Mouse (Mus musculus) hindbrain, embryonic 12.5 days (tissue): ENCODE data around the gene Umps. TPM values are rescaled to one million over a fixed set of nuclear protein-coding genes. Genes with fewer than 3 reads are reported as not detected.

Source experiments
- ATAC-seq: fragments of 200-750 bp; cut with Nextera tagmentation; 2 replicates; pipeline ENCODE4 v1.8.0; 2017; ENCODE audit warnings: moderate TSS enrichment; ENCODE audit not compliant: low FRiP score
- H3K27ac ChIP-seq: fragments of 300-500 bp; sonication (generic); 2 replicates; pipeline ENCODE4 v1.5.1; 2016; ENCODE audit warnings: mild to moderate bottlenecking
- H3K27me3 ChIP-seq: fragments of 300-500 bp; sonication (generic); 2 replicates; pipeline ENCODE4 v1.6.1; 2016; ENCODE audit warnings: mild to moderate bottlenecking
- H3K36me3 ChIP-seq: fragments of 300-500 bp; sonication (generic); 2 replicates; pipeline ENCODE4 v1.6.1; 2016; ENCODE audit warnings: mild to moderate bottlenecking
- H3K4me1 ChIP-seq: fragments of 300-500 bp; sonication (generic); 2 replicates; pipeline ENCODE4 v1.6.1; 2016
- H3K4me2 ChIP-seq: fragments of 300-500 bp; sonication (generic); replicated peaks from 2 replicates; pipeline ENCODE4 v1.6.1; 2016; ENCODE audit warnings: mild to moderate bottlenecking
- H3K4me3 ChIP-seq: fragments of 300-500 bp; sonication (generic); 2 replicates; pipeline ENCODE4 v1.5.1; 2016; ENCODE audit warnings: mild to moderate bottlenecking
- H3K9ac ChIP-seq: fragments of 300-500 bp; sonication (generic); 2 replicates; pipeline ENCODE4 v1.6.1; 2016; ENCODE audit warnings: mild to moderate bottlenecking, moderate library complexity
- H3K9me3 ChIP-seq: fragments of 300-500 bp; sonication (generic); replicated peaks from 2 replicates; pipeline ENCODE4 v1.6.1; 2016; ENCODE audit warnings: mild to moderate bottlenecking
- WGBS: fragments of 180-500 bp; shearing (Covaris S2); methylation state at CpG from one replicate; pipeline ENCODE4 v1.1.7; 2016; 5-methylcytosine and 5-hydroxymethylcytosine counted together
- polyA plus RNA-seq: library from polyadenylated mRNA; unstranded; fragments of >200 nt; fragmentation: Nextera tagmentation; extraction: Ambion mirVana; gene quantifications from 2 replicates; pipeline ENCODE4 v1.2.1, GENCODE M21; 2016

Umps gene
- polyA plus RNA-seq, result 38.2 and 39.4 TPM in 2 replicates

DNA sequence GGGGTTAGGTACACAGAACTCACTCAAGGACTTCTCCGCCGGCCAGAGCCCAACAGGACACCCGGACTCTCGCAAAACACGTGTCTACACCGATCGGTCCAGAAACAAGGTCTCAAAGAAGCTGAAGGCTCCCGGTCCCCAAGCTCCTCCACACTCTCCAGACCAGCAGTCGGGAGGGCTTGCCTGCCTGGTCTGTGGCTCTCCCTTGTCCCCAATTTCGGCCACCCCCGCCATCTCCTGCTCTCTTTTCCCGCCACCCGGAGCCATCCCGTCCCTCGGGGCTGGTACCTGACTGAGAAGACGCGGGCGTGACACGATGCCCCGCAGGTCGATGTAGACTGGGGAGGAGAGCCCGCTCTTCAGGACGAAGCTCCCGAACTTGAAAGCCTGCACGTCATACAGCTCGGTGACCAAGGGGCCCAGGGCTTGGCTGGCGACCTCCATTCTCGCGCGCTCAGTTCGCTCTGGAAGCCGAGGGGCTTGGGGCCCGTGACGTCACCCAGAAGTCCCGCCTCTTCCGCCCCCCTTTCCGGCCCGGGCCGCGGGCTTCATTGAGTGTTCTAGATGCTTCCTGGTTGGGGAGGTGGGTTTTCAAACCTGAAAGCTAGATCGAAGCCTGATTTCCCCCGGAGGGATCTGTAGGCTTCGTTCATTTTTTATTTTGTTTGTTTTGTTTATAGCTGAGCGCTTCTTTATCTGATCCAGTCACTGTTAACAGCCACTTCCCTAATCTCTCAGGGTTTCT is at the start of gene Umps:
TSS of gene Umps (minus strand) at position 501 of the 745 bp plus-strand sequence.
- 2% methylated on average over 44 of the region's 44 CpGs for WGBS
- H3K9me3 ChIP-seq, result no peaks in the 10 kb centered on the region
- peak within 1 kb of the TSS; percentile 86 for H3K4me2 ChIP-seq
- H3K4me1 ChIP-seq, result peaks cover 17% of the 10 kb centered on the region
- peak within 1 kb of the TSS; percentile 50 for H3K27ac ChIP-seq
- peak; percentile 93 for ATAC-seq
- H3K36me3 ChIP-seq, result peaks cover 18% of the 10 kb centered on the region
- peak within 1 kb of the TSS; percentile 86 for H3K9ac ChIP-seq
- H3K4me3 ChIP-seq, result peak within 1 kb of the TSS; percentile 85
- H3K27me3 ChIP-seq, result no peaks in the 10 kb centered on the region

DNA sequence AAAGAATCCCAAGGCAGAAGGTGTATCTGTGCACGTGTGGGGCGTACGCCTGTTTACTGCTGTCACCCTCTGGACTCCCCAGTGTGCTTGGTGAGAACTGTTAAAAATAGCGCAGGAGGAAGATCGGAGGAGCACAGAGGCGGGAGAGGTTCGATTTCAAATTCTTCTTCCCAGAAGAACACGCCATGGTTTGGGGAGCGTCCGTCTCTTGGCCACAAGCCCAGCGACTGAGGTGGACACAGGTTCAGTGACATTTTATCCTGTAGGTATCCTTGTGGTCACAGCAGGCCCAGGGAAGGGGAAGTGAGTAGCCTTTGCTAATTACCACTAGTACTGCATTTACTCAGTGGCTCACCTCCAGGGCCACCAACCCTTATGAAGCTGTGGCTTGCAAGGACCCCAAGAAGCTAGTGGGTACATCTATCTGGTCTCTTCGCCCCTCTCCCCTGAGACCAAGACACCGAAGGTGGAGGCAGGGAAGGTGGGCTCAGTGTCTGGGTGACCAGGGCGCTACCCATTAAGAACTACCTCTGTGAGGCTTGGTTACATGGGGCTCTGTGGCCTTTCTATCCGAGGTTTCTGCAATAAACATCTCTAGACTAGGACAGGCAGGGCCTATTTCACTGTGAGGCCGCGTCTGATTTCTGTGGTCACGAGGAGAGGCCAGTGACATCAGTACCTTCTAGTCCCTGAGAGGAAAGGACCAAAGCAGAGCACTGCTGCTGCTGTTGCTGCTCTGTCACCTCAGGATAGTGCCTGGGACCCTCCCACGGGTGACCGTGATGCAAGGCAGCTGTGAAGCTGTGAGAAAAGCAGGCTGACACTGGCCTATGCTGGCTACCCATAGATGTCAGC is 45.4 kb upstream of the Umps start:
- no peaks in the 10 kb centered on the region for H3K4me1 ChIP-seq
- no peaks in the 10 kb centered on the region for H3K9me3 ChIP-seq
- no peak overlapping the region for H3K4me2 ChIP-seq
- no peaks in the 10 kb centered on the region for H3K27me3 ChIP-seq
- no peak overlapping the region for H3K4me3 ChIP-seq
- no peak overlapping the region for H3K9ac ChIP-seq
- H3K36me3 ChIP-seq, result peaks cover 79% of the 10 kb centered on the region
- H3K27ac ChIP-seq, result no peak overlapping the region
- WGBS, result 89% methylated on average over 20 of the region's 20 CpGs
- no peak for ATAC-seq

DNA sequence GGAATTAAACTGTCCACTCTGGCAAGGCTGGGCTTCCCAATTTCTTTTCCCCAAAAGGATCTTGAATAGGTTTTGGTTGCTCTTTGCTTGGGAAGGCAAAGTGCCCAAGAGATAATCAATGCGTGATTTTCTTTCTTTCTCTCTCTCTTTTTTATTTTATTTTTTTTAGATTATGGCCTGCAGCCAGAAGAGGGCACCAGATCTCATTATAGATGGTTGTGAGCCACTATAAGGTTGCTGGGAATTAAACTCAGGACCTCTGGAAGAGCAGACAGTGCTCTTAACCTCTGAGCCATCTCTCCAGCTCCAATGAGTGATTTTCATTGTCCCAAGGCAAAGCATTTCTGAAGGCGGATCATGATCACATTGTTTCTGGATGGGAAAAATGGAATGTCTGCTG is 42.7 kb upstream of the Umps start:
- H3K4me1 ChIP-seq, result peaks cover 12% of the 10 kb centered on the region
- no peak overlapping the region for H3K9ac ChIP-seq
- no peak overlapping the region for H3K27ac ChIP-seq
- H3K4me3 ChIP-seq, result no peak overlapping the region
- no peaks in the 10 kb centered on the region for H3K9me3 ChIP-seq
- H3K27me3 ChIP-seq, result no peaks in the 10 kb centered on the region
- H3K36me3 ChIP-seq, result peaks cover 60% of the 10 kb centered on the region
- no peak for ATAC-seq
- H3K4me2 ChIP-seq, result no peak overlapping the region
- WGBS, result 89% methylated on average over 2 of the region's 2 CpGs

DNA sequence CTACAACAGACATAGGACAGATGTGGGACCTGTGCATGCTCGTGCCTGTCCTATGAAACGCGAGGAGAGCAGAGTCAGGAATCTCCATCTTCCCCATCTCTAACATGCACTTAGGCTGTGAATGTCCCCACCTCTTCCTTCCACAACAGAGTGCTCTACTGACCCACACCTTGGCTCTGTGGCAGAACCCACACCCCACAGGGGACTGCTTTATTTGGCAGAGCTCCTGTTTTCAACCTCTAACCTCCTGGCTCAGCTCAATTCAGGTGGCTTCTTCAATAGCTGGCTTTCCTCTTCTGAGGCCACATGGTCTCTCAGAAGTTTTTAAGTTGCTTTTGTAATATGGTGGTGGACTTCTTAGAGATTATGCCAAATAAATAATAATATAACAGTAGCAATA is 39.1 kb upstream of the Umps start:
- Histone ChIP-seq H3K36me3 (peaks cover 31% of the 10 kb centered on the region), H3K27ac (no peak overlapping the region), H3K4me3 (no peak overlapping the region), H3K27me3 (no peaks in the 10 kb centered on the region), H3K9me3 (no peaks in the 10 kb centered on the region), H3K9ac (no peak overlapping the region), H3K4me1 (peaks cover 23% of the 10 kb centered on the region), H3K4me2 (no peak overlapping the region)
- 98% methylated on average over 3 of the region's 3 CpGs for WGBS
- no peak for ATAC-seq

DNA sequence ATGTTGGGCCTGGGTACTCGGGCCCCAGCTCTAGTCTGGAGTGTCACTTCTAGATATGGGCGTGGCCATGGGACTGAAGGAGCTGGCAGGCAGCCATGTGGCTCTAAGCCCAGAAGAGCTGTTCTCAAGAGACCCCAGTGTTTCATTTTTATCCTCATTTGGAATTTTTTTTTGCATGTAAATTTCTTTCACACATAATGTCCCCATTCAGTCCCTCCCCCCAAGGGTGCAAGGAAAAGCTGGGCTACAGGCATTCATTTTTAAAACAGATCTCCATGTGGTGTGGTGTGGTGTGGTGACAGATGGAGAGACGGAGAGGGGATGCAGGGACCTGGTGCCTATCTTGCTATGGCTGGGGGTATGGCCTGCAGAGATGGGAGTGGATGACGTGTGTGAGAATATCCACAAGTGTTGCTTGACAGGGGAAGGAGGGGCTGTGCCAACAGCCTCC is 37.3 kb upstream of the Umps start:
- Histone ChIP-seq H3K4me3 (no peak overlapping the region), H3K9ac (no peak overlapping the region), H3K4me1 (peaks cover 23% of the 10 kb centered on the region), H3K4me2 (no peak overlapping the region), H3K36me3 (peaks cover 12% of the 10 kb centered on the region), H3K27ac (peak overlapping the region; percentile 82), H3K27me3 (no peaks in the 10 kb centered on the region), H3K9me3 (no peaks in the 10 kb centered on the region)
- ATAC-seq, result peak; percentile 96
- WGBS, result 25% methylated on average over 4 of the region's 4 CpGs

DNA sequence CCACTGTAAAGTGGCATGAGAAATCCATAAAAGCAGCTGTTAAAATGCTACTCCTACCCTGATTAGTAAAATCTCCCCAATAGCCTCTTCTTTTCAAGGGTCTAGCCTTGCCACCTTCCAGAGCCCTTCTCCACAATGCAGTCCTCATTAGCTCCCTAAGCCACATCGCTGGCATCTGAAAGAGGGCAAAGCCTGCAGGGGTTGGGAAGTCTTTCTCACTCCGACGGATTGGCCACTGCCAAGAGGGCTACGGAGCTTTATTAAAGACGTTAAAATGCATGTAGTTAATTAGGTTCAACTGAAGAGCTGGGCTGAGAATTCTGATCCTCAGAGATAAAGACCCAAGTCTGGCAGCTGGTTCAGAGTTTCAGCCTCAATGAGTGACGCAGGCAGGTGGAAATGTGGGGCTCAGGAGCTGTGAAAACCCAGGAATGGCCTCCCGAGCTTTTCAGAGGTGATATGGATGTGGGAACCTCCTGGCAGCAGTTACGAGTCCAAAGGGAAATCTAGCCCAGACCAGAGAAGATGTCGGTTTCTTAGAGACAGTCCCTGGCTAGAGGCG is 36.8 kb upstream of the Umps start:
- Histone ChIP-seq H3K4me3 (no peak overlapping the region), H3K36me3 (peaks cover 10% of the 10 kb centered on the region), H3K27me3 (no peaks in the 10 kb centered on the region), H3K4me2 (no peak overlapping the region), H3K9ac (no peak overlapping the region), H3K9me3 (no peaks in the 10 kb centered on the region), H3K4me1 (peaks cover 23% of the 10 kb centered on the region), H3K27ac (peak overlapping the region; percentile 77)
- WGBS, result 54% methylated on average over 10 of the region's 10 CpGs
- ATAC-seq, result peak; percentile 24; the same call in 1 of the 2 replicates

DNA sequence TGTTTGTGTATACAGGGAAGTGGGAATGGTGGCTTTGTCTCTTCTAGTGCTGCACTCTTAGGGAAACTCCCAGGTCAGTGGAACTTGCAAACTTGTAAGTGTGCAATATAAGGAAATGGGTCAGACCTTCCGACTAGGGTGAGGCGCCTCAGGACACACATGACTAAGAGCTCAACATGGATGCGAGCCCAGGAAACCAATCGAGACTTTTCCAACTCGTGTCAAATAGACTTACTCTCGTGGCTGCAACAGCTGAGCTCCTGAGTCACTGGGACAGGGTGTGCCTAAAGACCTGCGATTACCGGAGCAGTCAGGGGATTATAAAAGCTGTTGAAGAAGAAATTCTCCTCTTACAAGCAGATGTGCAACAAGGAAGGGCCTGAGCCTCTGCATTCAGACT is 33.9 kb upstream of the Umps start:
- no peaks in the 10 kb centered on the region for H3K36me3 ChIP-seq
- no peaks in the 10 kb centered on the region for H3K9me3 ChIP-seq
- no peak overlapping the region for H3K9ac ChIP-seq
- no peaks in the 10 kb centered on the region for H3K27me3 ChIP-seq
- H3K27ac ChIP-seq, result no peak overlapping the region
- H3K4me3 ChIP-seq, result no peak overlapping the region
- ATAC-seq, result no peak
- H3K4me2 ChIP-seq, result no peak overlapping the region
- H3K4me1 ChIP-seq, result peaks cover 22% of the 10 kb centered on the region
- 88% methylated on average over 8 of the region's 8 CpGs for WGBS

DNA sequence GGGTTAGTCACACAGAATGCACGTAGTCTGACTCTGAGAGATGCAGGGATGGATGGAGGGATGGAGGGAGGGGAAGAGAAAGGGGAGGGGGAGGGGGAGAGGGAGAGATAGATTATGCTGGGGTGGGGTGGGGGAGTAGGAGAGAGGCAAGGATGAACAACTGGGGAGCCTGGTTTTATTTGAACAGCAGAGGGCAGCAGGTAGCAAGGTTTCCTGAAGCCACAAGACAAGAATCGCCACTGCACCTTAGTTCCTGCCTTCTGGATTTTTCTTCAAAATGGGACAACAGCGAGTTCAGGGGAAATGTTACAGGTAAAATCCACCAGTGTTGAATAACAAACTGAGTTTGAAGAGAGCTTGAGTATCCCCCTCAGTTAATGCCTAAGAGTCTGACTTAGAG is 32.5 kb upstream of the Umps start:
- WGBS, result 33% methylated on average over 3 of the region's 3 CpGs
- no peak for ATAC-seq
- H3K4me3 ChIP-seq, result no peak overlapping the region
- no peaks in the 10 kb centered on the region for H3K27me3 ChIP-seq
- H3K9ac ChIP-seq, result no peak overlapping the region
- peaks cover 10% of the 10 kb centered on the region for H3K4me1 ChIP-seq
- no peaks in the 10 kb centered on the region for H3K36me3 ChIP-seq
- no peak overlapping the region for H3K27ac ChIP-seq
- H3K9me3 ChIP-seq, result no peaks in the 10 kb centered on the region
- no peak overlapping the region for H3K4me2 ChIP-seq

DNA sequence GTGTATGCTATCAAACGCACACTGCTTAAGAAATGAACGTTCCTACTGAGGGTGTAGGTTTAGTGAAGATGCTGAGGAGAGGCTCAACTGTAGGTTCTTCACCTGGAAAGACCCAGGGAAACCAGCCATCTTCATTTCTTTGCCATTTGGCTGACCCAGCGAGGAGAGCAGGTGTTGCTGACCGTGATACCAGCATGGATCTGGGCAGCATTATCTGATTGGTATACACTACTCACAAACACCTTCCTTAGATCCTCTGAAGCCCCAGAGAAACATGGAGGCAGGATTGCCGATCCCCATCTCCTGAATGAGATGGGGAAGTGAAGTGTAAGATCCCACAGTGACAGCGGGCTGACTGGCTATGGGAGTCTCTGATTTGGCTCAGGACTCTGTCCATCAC is 31.2 kb upstream of the Umps start:
- Histone ChIP-seq H3K4me2 (no peak overlapping the region), H3K27ac (no peak overlapping the region), H3K27me3 (no peaks in the 10 kb centered on the region), H3K9ac (no peak overlapping the region), H3K9me3 (no peaks in the 10 kb centered on the region), H3K4me1 (no peaks in the 10 kb centered on the region), H3K4me3 (no peak overlapping the region), H3K36me3 (no peaks in the 10 kb centered on the region)
- WGBS, result 85% methylated on average over 6 of the region's 6 CpGs
- ATAC-seq, result no peak

DNA sequence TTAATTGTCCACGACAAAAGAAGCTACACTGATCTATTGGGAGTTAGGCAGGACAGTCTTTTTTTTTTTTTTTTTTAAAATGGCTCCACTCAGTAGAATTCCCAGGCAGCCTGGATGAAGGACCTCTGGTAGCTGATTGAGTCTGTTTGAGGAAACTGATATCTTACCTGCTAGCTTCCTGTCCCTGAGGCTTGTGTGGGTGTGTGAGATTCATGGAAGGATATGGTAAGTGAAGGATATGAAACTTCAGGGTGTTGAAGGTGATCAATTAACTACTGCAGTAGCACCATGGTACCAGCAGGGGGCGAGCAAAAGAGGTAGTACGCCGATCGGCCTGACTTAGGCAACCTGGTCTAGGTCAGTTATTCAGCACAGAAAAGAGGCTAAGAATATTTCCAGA is 29.2 kb upstream of the Umps start:
- no peak for ATAC-seq
- Histone ChIP-seq H3K27ac (no peak overlapping the region), H3K36me3 (no peaks in the 10 kb centered on the region), H3K4me3 (no peak overlapping the region), H3K9ac (no peak overlapping the region), H3K4me1 (no peaks in the 10 kb centered on the region), H3K4me2 (no peak overlapping the region), H3K9me3 (no peaks in the 10 kb centered on the region), H3K27me3 (no peaks in the 10 kb centered on the region)
- 8% methylated on average over 5 of the region's 5 CpGs for WGBS

DNA sequence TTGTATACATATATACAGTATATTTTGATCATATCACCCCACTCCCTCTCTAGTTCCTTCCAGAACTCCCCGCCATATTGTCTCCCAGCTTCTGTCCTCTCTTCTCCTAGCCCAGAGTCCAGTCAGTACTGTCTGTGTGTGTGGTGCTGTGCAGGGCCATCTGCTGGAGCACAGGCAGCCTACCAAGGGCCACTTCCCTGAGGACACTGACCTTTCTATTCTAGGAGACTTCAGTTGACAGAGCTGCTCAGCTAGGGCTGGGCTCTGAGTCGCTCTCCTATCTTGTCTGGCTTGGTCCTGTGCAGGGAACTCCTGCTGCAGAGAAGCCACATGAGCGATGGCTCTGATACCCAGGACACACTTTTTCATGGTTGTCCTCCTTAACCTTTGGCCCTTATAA is 28.7 kb upstream of the Umps start:
- H3K27ac ChIP-seq, result no peak overlapping the region
- ATAC-seq, result no peak
- H3K36me3 ChIP-seq, result no peaks in the 10 kb centered on the region
- H3K4me1 ChIP-seq, result no peaks in the 10 kb centered on the region
- WGBS, result 85% methylated on average over 3 of the region's 3 CpGs
- no peaks in the 10 kb centered on the region for H3K9me3 ChIP-seq
- H3K27me3 ChIP-seq, result no peaks in the 10 kb centered on the region
- no peak overlapping the region for H3K4me2 ChIP-seq
- H3K9ac ChIP-seq, result no peak overlapping the region
- no peak overlapping the region for H3K4me3 ChIP-seq

DNA sequence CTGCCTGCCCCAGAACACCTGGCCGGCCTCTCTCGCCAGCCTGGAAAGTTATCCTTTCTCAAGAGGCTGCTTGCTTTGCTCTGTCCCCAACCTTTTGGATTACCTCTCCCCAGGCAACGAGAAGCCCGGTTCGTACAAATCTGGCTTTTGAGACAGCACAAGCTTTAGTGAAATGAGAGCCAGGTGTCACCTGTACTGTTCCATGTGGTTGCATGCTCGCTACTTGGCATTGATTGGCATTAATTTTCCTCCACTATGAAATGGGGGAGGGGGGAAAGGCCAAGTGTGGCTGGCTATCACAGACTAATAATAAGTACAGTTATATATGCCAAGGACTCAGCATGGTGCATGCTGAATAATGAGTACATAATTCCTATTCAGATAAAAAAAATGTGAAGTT is 27.5 kb upstream of the Umps start:
- Histone ChIP-seq H3K27me3 (no peaks in the 10 kb centered on the region), H3K4me1 (no peaks in the 10 kb centered on the region), H3K4me3 (no peak overlapping the region), H3K4me2 (no peak overlapping the region), H3K27ac (no peak overlapping the region), H3K9me3 (no peaks in the 10 kb centered on the region), H3K9ac (no peak overlapping the region), H3K36me3 (no peaks in the 10 kb centered on the region)
- WGBS, result 83% methylated on average over 6 of the region's 6 CpGs
- ATAC-seq, result no peak
